Mouse (Mus musculus) urinary bladder, adult 2 months (tissue): ENCODE measurements around the gene Marco. TPM values are rescaled to one million over a fixed set of nuclear protein-coding genes. Genes with fewer than 3 reads are reported as not detected.

ENCODE experiments used
- DNase-seq: peaks from one replicate; pipeline ENCODE4 v3.0.0; 2022; ENCODE audit warnings: low spot score
- polyA plus RNA-seq: library from polyadenylated mRNA; depleted of rRNA; stranded (reverse); fragments of >200 nt; gene quantifications from 2 replicates; pipeline ENCODE4 v1.2.3, GENCODE M21; 2012; rRNA removed

Gene Marco
- polyA plus RNA-seq, 1 experiment, result 0.10 TPM

GRCm38 (mm10) chr1:120441587-120441986 lies 63.2 kb downstream of the Marco start:
- no peak for DNase-seq

GRCm38 (mm10) chr1:120435591-120435990 lies 69.2 kb downstream of the Marco start:
- no peak for DNase-seq

- no peak for DNase-seq
Observed at GRCm38 (mm10) chr1:120430171-120430570, 74.7 kb downstream of the Marco start.

- DNase-seq, result no peak
Observed at GRCm38 (mm10) chr1:120425587-120425986, 79.2 kb downstream of the Marco start.

Other genes starting within 250 kb of the Marco start
- gene Steap3, start 232.3 kb downstream of the Marco start, polyA plus RNA-seq, result 34.7 and 39.8 TPM in 2 replicates
- gene C1ql2, start 164.4 kb downstream of the Marco start, polyA plus RNA-seq, result 0.07 and 0.11 TPM in 2 replicates
- gene En1, start 97.4 kb upstream of the Marco start, polyA plus RNA-seq, result not detected in 2 replicates